Mouse (Mus musculus) G1E (cell line): ENCODE measurements around the gene Crtap. TPM values are rescaled to one million over a fixed set of nuclear protein-coding genes. Genes with fewer than 3 reads are reported as not detected.

Experiments used
- ATAC-seq: 2 replicates; pipeline ENCODE4 v1.8.0; 2016; ENCODE audit warnings: mild to moderate bottlenecking; ENCODE audit not compliant: insufficient number of reproducible peaks, poor library complexity, low FRiP score, severe bottlenecking; ENCODE audit errors: extremely low read depth
- DNase-seq: peaks from one replicate; pipeline ENCODE4 v3.0.0; 2012; ENCODE audit warnings: low spot score
- H3K27me3 ChIP-seq: 2 replicates; pipeline ENCODE4 v1.6.1; 2012; ENCODE audit warnings: mild to moderate bottlenecking, low read length, inconsistent platforms; ENCODE audit not compliant: insufficient read depth
- H3K36me3 ChIP-seq: replicated peaks from 2 replicates; pipeline ENCODE3; 2012; ENCODE audit warnings: mild to moderate bottlenecking, inconsistent platforms
- H3K4me1 ChIP-seq: 2 replicates; pipeline ENCODE4 v1.6.1; 2012; ENCODE audit warnings: low read depth, low read length, inconsistent platforms, mixed read lengths; ENCODE audit not compliant: insufficient read depth
- H3K4me3 ChIP-seq: 2 replicates; pipeline ENCODE4 v1.5.1; 2012; ENCODE audit warnings: low read depth, mild to moderate bottlenecking, inconsistent platforms, low read length, moderate library complexity, mixed read lengths
- H3K9me3 ChIP-seq: replicated peaks from 2 replicates; pipeline ENCODE4 v1.6.1; 2012; ENCODE audit warnings: inconsistent platforms
- CTCF ChIP-seq: IDR thresholded peaks from 2 replicates; pipeline ENCODE4 v1.5.1; 2012; ENCODE audit warnings: low read depth, low read length, inconsistent platforms, mixed read lengths
- GATA1 ChIP-seq: IDR thresholded peaks from 2 replicates; pipeline ENCODE4 v1.6.1; 2012; ENCODE audit warnings: borderline replicate concordance, low read length, inconsistent platforms, mixed read lengths
- GATA2 ChIP-seq: IDR thresholded peaks from 2 replicates; pipeline ENCODE4 v1.6.1; 2012; ENCODE audit warnings: low read depth, low read length, inconsistent platforms, borderline replicate concordance
- POLR2AphosphoS5 ChIP-seq: IDR thresholded peaks from 2 replicates; pipeline ENCODE4 v1.6.1; 2012; ENCODE audit warnings: low read depth, low read length, inconsistent platforms; ENCODE audit not compliant: insufficient replicate concordance
- TAL1 ChIP-seq: conservative IDR thresholded peaks from 2 replicates; pipeline ENCODE4 v1.6.1; 2012; ENCODE audit warnings: low read depth, low read length, inconsistent platforms, mixed read lengths
- polyA plus RNA-seq: library from polyadenylated mRNA; stranded (reverse); fragments of >175 nt; gene quantifications from 2 replicates; pipeline ENCODE4 v1.2.3, GENCODE M21; 2012
- total RNA-seq, 2 experiments: library from RNA; stranded (forward) in 1 of 2; stranded (reverse) in 1 of 2; fragments of 200-1000 nt in 1 of 2; fragments of >200 nt in 1 of 2; fragmentation: Nextera tagmentation in 1 of 2; gene quantifications; 2 replicates each; pipeline ENCODE4 v1.2.3; 2014 to 2017

Gene Crtap
- total and polyA plus RNA-seq, 3 experiments, result 5.5 to 17.9 (median 12.6) TPM

- Histone ChIP-seq H3K36me3 (peaks cover 95% of the 10 kb centered on the region), H3K27me3 (no peaks in the 10 kb centered on the region), H3K4me3 (no peak overlapping the region), H3K9me3 (peaks cover 27% of the 10 kb centered on the region), H3K4me1 (peaks cover 15% of the 10 kb centered on the region; the same call in 1 of the 2 replicates)
- ATAC-seq (no peak), DNase-seq (no peak)
- TF ChIP-seq GATA1, result no peak
- no peak for TF ChIP-seq GATA2
- no peak for TF ChIP-seq TAL1
- no peak for TF ChIP-seq POLR2AphosphoS5
- no peak for TF ChIP-seq CTCF
Observed at GRCm38 (mm10) chr9:114412406-114412805, 21.9 kb upstream of the Crtap start.

GRCm38 (mm10) chr9:114411295-114411694, 20.8 kb upstream of the Crtap start:
- Histone ChIP-seq H3K9me3 (peaks cover 18% of the 10 kb centered on the region), H3K36me3 (peaks cover 95% of the 10 kb centered on the region)

DNA sequence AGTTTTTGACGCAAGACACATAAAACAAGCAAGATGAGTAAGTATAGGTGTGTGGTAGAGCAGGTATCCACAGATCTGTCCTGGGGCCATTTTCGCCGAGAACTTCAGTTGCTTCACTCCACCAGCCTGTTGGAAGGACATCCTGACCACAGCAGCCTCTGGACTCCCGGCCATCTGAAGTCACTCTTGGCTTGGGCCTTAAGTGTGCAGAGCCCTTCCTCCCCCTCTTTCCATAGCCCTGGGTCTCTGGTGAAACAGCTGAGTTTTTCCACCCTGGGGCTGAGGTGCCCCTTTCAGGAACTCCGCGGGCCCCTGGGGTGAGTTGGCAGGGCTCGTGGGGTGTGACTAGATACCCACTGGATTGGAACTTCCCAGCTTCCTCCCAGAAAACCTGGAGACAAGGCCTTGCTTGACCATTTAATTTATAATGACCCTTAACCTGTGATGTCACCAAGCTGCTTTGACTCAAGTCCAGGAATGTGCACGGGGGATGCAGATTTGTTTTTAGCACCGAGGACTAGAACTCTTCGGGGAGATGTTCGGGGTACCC, 19.9 kb upstream of the Crtap start:
- H3K4me1 ChIP-seq, result peaks cover 19% of the 10 kb centered on the region; the same call in 1 of the 2 replicates
- ATAC-seq (no peak), DNase-seq (no peak)
- H3K36me3 ChIP-seq, result peaks cover 96% of the 10 kb centered on the region
- TF ChIP-seq POLR2AphosphoS5 (no peak), GATA2 (no peak), GATA1 (no peak), TAL1 (no peak), CTCF (no peak)
- no peaks in the 10 kb centered on the region for H3K27me3 ChIP-seq
- no peak overlapping the region for H3K4me3 ChIP-seq
- peaks cover 18% of the 10 kb centered on the region for H3K9me3 ChIP-seq

More at GRCm38 (mm10) chr9:114411295-114411694, 20.8 kb upstream of the Crtap start:
- DNase-seq, result no peak
- ATAC-seq, result no peak
- Histone ChIP-seq H3K4me1 (peaks cover 15% of the 10 kb centered on the region; the same call in 1 of the 2 replicates), H3K4me3 (no peak overlapping the region), H3K27me3 (no peaks in the 10 kb centered on the region)
- no peak for TF ChIP-seq GATA2
- TF ChIP-seq TAL1, result no peak
- no peak for TF ChIP-seq POLR2AphosphoS5
- no peak for TF ChIP-seq GATA1
- TF ChIP-seq CTCF, result no peak

- ATAC-seq (0 out of 2 replicates have a peak, but pooled peaks have one; percentile 4), DNase-seq (no peak)
- Histone ChIP-seq H3K36me3 (peaks cover 95% of the 10 kb centered on the region), H3K27me3 (no peaks in the 10 kb centered on the region), H3K4me1 (peaks cover 20% of the 10 kb centered on the region), H3K9me3 (peaks cover 30% of the 10 kb centered on the region), H3K4me3 (no peak overlapping the region)
- TF ChIP-seq CTCF, result no peak
- TF ChIP-seq POLR2AphosphoS5, result no peak
- TF ChIP-seq GATA1, result no peak
- TF ChIP-seq GATA2, result no peak
- no peak for TF ChIP-seq TAL1
Observed at GRCm38 (mm10) chr9:114407676-114408075, 17.2 kb upstream of the Crtap start.

DNA sequence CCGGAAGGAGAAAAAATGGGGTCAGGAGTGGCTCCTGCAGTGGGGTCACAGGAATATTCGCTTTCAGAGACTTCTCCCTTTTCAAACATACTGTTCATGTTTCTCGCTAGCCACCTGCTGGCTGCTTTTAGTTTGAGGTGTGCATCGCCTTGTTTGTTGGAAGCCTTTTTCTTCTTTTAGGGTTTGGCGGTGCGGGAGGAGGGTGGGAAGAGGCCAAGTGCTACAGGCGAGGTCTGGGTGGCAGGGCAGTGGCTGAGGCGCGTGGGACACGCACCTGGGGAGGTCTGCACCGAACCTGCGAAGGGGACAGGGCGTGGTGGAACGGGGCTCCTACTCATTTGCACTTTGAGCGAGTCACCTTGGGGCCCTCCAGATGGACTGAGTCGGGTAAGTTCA, 11.2 kb upstream of the Crtap start:
- peak overlapping the region; percentile 98 for H3K4me3 ChIP-seq
- no peaks in the 10 kb centered on the region for H3K27me3 ChIP-seq
- TF ChIP-seq POLR2AphosphoS5 (no peak), GATA2 (no peak), GATA1 (no peak), TAL1 (no peak), CTCF (no peak)
- peaks cover 28% of the 10 kb centered on the region for H3K4me1 ChIP-seq
- peaks cover 12% of the 10 kb centered on the region for H3K9me3 ChIP-seq
- ATAC-seq, result peak; percentile 43
- peak; percentile 55 for DNase-seq
- peaks cover 37% of the 10 kb centered on the region for H3K36me3 ChIP-seq

DNA sequence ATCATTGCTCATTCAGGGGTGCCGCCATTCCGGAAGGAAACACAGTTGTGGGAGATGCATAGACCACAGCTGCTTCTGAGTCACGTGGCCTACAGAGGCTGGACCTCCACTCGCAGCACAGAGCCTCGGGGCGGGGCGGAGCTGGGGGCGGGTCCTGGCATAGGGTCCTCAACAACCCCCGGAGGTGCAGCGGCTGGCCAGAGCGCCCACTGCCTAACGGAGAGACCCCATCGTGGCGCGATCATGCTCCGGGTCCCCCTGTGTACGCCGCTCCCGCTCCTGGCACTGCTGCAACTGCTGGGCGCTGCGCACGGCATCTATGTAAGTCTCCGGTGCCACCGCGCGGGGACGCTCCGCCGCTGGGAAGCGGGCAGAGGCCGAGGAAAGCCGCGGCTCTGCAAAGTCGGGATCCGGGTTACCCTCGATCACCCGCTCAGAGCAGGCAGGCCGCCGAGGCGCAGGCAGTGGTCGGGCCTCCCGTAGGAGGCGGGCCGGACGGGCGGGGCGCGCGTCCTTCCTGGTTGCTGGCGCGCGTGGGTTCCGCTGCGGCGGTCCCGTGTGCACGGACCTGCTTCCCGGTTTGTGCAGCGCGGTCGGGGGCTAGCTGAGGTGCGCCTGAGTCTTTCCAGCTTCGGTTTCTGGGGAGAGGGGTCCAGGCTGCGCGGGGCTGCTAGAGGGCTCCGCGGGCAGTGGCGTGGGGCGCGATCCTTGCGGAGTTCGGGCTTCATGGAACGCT, 10.6 kb upstream of the Crtap start, which contains the start of the genes Glb1 and Tmppe:
Glb1 (plus strand) TSS at position 128 of the 736 bp plus-strand sequence.
Tmppe (plus strand) TSS at position 157 of the 736 bp plus-strand sequence.
- ATAC-seq (peak; percentile 88), DNase-seq (peak; percentile 94)
- Histone ChIP-seq H3K4me3 (peak within 1 kb of the TSS; percentile 98), H3K27me3 (no peaks in the 10 kb centered on the region), H3K4me1 (peaks cover 28% of the 10 kb centered on the region), H3K36me3 (peaks cover 32% of the 10 kb centered on the region), H3K9me3 (peaks cover 12% of the 10 kb centered on the region)
- TF ChIP-seq TAL1 (no peak), GATA2 (no peak), GATA1 (no peak), POLR2AphosphoS5 (no peak), CTCF (no peak)
